Mouse (Mus musculus) cerebellum, postnatal 25 days (tissue): Measurements from ENCODE around the gene Faim2.
A peak's percentile ranks its signal among the peaks of the same experiment; 100 is the strongest.

Experiments used
- DNase-seq, 2 experiments: peaks; one replicate each; pipeline ENCODE4 v3.0.0; 2021; ENCODE audit warnings: mixed read lengths in 2 of 2

The Faim2 gene

DNA sequence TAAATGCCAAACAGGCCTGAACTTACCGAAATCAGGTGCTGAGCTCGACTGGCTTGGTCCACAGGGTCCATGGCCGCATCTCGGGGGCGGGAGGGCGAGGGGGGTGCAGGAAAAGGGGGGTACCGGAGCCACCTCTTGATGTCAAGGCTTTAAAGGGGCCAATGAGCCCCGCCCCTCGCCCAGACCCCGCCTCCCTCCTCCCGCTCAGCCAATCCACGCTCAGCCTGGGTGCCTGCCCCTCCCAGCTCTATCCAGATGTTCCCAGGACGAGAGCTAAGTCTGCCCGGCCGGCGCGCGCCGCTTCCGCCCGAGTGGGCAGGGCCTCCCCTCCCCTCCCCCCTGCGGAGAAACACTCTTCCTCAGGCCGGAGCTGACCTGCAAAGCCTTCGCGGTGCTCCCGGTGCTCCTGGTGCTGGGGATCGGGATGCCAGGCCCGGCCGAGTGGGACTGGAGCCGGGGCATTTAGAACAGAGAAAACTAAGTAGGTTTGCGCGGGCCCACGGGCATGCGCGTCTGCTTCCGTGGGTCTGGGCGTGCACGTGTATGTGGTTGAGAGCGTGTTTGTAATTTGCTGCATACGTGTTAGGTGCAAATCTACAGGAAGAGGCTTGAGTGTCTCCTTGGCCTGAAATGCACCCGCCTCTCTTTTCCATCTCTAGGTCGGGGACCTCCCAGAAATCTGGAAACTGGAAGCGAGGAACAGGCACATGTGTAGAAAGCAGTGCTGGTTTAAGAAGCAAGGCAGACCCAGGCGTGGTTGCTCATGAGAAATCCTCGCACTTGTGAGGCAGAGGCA, 70.2 kb downstream of the Faim2 start, which contains the start of gene Nckap5l:
Nckap5l (minus strand) TSS at position 143 of the 796 bp plus-strand sequence.
- peak; percentile 88 to 93 for DNase-seq

DNA sequence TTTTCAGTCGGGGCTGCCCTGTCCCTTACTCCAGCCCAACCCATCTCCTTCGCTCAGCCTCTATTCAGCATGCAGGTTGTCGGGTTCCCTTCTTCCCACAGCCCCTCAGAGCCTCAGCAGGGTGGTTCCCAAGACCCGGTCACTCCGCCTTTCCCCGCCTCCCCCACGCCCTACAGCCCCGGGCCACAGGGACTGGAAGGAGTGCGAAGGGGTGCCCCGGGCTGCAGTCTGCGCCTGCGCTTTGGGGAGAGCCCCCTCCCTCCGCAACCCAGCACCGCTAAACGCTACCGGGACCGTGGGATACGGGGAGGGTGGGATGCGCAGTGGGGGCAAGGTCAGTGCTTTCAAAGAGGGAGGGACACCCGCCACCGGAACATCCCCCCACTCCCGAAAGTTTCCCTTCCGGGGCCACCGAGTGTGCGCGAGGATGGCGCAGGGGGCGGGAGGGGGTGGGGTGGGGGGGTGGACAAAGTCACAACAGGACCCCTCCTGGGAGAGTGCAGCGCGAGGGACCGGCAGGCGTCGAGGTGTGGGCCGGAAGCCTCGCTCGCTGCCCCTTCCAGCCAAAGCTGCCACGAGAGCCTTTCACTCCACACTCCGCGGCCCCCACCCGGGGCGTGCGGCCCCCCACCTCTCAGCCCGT, 70.9 kb downstream of the Faim2 start:
- peak; percentile 68 to 75 for DNase-seq

DNA sequence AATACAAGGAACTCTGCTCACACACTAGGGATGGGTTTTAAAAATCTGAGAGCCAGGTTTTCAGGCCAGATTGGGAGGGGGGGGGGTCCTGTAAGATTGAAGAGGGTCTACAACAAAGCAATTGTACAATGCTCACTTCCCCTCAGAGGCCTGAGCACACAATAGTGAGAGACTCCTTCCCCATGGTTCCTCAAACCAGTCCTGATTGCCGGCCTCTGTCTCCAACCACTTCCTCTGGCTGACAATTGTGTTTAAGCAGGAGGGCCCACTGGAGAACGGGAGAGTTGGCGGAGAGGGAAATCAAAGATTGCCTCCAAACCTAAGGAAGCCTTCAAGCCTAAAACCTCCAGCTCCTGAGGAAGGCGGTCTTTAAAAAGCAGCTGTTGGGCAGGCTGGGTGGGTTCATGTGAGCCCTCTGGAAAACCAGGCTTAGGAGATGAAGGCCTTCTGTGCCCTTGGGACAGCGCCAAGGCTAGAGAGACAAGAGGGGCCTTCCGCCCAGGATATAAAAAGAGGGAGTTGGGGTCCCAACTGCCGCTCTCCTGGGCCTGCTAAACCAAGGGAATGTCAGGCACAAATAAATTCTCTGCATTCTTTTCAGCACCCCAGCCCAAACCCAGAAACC, 71.5 kb downstream of the Faim2 start:
- DNase-seq: peak in 1 of 2 experiments; percentile 51

DNA sequence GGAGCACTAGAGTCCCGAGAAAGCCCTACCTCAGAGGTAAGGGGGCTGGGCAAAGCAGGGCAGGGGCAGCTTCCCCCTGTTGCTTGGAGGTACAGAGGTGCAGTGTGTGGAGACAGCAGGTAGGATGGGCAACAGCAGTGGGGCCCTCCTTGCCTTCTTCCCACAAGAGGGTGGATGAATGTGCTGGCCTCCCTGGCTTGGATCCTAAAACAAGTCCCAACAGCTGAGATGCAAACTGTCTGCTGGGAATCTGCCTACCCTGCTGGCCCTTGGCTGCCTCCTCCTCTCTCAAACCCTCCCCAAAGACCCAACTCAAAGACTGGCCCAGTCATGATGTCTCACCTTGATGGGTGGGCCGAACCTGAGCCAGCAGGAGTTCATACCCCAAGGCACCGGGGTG, 72.5 kb downstream of the Faim2 start:
- DNase-seq: no peak

DNA sequence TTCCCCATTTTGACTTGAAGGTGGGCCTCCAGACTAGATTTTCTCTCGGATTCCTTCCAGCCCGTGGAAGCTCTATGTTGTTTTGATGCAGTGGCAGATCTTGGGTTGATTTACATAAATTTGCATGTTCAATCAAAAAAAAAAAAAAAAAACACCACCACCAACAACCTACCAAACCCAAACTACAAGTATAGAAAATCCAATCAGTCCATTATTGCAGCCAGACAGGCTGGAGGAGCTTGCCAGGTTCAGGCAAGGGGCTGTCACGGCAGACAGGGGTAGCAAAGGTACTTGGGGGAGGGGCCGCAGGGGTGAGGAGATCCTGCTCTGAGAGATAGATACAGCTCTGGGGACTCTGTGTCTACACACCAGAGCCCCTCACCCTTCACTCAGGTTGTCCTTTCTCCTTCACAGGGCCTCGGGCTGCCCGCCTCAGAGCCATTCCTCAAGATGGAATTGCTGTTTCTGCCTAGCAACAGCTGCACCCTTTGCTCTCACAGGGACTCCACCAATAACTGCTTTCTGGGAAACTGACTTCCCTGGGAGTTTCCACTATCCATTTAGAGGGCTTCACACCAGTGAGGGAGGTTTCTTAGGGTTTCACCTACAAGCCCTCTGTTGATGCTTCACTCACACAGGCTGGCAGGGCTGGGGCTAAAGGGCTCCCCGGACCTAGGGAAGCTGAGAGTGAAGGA, 73.2 kb downstream of the Faim2 start:
- DNase-seq: no peak

DNA sequence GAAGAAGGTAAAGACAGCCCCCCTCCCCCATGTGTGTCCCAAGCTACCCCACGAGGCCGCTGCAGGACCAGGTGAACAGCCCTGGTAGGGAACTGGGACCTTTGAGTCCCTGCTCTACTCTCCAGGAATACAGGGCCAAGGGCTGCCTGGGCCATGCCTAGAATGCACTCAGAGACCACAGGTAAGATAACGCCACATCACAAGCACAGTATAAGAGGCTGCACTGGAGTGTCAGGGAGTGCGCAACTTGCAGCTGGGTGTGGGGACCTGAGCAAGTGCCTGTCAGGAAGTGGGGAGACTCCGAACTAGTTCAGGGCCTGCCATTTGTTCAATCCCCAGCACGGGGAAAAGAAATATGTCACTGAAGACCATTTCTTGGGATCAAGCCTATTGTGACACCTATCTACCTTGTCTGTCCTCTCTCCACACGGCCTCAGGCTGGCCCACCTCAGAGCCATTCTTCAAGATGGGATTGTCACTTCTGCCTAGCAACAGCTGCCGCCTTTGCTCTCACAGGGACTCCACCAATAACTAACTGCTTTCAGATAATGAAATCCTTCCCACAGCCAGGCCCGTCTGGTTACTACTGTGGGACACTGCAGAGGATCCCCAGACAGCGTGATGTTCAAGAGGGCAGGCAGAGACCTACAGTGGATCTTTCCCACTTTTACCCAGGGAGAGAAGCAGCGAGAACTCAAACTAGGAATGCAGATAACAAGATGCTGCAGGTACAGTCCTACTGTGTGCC, 74.6 kb downstream of the Faim2 start:
- DNase-seq: no peak

DNA sequence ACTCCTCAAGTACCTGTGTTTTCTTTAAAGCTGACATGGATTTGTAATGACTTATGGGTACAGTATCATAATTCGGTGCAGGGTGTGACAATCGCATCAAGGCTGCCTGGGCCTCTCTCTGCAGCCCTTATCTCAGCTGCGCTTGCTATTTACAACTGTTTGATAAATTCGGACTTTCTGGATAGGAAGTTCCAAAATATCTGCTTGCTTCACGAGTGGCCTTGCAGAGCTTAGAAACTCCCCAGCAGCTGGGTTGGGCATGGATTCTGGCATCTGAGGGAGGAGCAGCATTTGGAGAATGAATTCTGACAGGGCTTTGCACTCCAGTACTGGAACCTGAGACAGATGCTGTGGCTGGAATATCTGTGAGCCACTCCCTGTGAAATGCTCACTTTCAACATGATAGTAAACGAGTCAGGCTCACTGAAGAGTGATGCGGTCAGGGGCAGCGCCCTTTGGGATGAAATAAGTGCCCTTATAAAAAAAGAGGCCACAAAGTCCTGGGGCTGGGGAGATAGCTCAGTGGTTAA, 78.1 kb downstream of the Faim2 start:
- no peak for DNase-seq

DNA sequence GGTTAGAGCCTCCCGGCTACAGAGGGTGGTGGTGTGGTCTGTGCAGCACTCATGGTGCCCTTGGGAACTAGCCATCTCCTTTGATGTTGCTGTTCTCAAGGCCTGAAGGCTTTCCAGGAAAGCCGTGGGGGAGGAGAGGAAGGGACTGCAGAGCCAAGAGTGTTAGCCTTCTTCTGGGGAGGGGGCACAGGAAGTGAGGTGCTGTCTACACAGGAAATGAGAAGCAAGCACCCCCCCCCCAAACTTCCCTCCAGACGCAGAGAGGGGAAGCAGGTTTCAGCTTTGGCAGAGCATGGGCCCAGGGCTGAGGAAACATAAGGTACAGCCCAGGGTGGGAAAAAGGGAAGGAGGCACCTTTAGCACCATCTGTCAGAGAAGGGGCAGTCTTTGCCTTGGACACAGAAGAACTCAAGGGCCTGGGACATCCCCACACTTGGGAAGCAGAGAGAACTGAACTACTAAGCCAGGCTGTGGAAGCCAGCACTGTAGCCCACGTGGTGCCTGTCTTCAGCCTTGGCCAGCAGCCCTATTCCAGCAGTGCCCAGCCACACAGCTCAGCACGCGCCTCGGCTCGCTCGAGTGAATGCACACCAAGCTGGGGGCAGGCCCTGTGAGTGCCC, 78.7 kb downstream of the Faim2 start:
- DNase-seq: peak; percentile 78 to 83
